Mouse (Mus musculus) layer of hippocampus, postnatal 25 days (tissue): ENCODE data around the gene Dgcr6. TPM values are rescaled to one million over a fixed set of nuclear protein-coding genes. Genes with fewer than 3 reads are reported as not detected.

Experiments
- DNase-seq, 2 experiments: peaks; one replicate each; pipeline ENCODE4 v3.0.0; 2022; ENCODE audit warnings: mixed read lengths in 2 of 2, low spot score in 1 of 2; ENCODE audit errors: extremely low spot score in 1 of 2
- total RNA-seq, 2 experiments: library from RNA; stranded (reverse); gene quantifications; 2 replicates each; pipeline ENCODE4 v1.2.3; 2021

The Dgcr6 gene
- total RNA-seq, 2 experiments from 2014 or later, result 76.0 to 85.6 TPM

DNA sequence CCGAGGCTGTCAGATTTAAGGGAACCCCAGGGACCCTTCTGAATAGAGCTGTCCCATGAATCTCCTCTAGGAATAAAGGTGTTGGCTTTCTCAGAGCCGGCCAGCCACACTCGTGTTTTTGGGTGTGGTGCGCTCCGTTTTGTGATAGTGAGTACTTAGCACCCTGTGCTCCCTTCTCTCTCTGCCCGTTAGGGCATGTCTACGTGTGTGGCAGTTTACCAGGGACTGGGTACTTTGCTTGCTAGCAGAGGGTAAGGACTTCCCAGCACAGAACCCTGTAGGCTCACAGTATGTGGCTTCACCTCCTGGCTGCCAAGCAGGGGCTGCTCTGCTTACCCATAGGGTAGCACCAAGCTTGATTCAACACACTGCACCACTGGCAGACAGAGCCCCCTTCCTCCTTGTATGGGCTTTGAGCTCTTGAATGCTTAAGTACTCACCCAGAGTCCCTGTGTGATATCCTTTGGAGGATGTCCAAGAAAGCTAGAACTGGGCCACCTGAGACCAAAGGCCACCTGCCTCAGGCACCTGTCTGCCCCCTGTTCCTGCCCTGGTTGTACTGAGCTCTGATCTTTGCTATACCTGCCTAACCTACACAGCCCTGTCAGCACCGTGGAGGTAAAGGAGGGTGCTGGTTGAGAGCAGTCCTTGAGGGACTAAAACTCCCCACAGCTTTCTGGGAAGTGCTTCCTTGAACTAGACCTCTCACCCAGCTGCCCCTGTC, 16.2 kb downstream of the Dgcr6 start:
- DNase-seq, result no peak

DNA sequence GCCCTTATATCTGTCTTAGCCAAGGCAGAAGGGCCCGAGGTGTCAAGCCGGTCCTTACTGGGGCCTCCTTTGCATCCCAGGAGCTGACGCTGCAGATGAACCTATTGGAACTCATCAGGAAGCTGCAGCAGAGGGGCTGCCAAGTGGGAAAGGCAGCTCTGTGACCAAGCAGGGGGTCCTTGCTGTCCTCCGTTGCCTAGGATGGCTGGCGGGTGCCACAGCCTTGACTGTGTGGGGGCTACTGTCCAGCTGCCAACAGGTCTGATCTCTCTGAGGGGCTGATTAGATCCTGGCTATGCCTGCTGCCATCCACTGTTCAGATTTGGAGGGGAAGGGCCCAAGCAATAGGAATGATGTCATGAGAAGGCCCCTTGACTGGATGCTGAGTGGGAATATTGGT, 18.1 kb downstream of the Dgcr6 start:
- DNase-seq, result no peak

DNA sequence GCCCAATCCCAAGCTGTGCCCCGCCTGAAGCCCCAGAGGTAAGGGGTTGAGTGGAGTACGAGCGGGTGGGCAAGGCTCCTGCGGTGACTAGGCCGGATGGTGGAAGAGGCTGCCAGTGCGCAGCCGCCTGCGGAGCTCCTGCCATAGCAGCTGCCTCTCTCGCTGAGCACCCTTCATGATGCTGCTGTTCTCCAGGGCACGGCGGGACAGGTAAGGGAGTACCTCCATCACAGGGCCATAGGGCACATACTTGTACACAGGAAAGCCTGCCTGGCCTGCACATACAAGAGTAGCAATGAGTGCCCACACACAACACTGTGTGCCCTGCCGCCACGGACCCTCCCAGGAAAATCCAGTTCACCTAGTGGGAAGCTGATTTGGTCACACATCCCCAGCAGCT, 19.4 kb downstream of the Dgcr6 start:
- no peak for DNase-seq

DNA sequence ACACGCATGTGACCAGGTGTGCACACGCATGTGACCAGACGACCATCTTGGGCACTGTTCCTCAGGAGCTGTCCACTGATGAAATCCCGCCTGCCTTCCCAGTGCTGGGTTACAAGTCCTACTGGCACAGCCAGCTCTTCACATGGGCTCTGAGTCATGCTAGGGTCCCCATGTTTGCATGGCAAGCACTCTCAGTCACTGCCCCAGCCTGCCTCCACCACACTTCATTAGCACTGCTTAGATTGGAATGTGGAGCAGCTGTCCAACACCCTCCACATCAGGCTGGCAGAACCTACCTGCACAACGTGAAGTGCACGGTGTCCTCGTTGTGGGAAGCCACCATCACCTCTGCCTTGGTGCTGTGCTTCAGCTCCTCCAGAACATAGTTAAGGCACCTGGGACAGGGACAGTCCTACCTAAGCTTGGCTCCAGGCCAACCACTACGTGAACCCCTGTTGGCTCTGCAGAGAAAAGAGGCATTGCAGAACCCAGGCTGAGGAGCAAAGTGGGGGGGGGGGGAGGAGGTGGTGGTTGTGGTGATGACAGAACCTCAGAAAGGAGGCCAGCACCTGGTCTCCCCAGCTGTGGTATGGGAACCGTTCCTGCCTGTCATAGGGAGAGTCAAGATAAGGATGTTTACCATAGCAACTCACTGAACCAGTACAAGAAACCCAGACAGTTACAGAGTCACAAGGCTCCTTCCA, 20.8 kb downstream of the Dgcr6 start:
- no peak for DNase-seq

DNA sequence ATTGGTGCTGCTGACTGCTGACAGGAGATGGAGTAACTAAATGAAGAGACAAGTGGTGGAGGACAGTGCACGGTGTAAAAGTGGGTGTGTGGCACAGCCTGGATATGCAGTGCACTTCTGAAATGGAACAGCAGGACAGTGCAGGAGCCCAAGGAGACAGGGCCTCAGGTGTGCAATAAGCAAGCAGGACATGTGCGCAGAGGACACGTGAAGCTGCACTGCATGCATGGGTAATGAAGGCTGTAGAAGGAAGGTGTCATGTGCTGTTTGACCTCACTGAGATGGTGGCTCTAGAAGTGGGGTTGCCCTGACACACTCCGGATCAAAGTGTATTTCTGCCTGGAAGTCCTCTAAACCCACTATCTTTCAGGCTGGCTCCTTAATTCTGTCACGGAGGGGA, 22.0 kb downstream of the Dgcr6 start:
- DNase-seq, result no peak

DNA sequence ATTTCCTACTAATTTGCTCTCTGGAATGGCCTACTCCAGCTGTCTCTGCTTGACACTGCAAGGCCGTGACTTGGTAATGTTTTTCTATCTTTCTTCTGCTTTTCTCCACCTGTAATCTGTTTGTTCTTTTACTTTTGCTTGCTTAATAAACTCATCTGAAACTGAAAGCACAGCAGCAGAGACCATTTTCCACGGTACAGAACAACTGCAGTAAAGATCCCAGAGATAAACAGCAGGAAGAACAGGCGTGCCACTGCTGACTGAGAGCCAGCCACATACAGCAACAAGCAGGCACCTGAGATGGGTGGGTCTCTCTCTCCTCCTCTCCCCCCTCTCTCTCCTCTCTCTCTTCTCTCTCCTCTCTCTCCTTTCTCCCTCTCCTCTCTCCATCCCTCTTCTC, 22.5 kb downstream of the Dgcr6 start:
- no peak for DNase-seq

DNA sequence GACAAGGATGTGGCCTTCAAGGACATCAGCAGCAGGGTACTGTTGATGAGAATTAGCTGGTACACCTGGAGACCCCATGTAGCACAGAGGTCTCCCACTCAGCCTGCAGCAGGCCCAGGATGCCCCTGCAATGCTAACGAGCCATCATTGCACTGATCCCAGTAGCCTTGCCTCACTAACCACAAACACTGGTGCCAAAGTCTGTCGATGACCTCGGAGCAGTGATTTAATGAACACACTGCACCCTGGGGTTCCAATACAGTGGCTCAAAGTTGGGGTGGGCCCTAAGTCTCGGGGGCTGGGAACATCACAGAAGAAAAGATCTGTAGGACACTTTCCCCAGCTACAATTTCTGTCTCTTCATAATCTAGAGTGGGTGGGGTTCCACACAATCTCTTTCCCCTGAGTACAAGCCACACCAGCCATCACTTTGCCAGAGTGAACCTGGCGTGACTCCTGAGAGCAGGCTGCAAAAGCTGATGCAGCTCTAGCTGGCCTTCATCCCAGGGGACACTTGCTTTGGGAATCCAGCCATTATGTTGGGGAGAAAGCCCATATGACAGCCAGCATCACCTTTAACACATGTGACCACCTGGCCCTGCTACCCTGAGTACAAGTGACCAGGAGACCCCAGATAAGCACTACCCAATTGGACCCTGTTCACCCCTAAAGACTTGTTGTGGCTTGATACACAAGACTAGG, 25.8 kb downstream of the Dgcr6 start:
- no peak for DNase-seq

DNA sequence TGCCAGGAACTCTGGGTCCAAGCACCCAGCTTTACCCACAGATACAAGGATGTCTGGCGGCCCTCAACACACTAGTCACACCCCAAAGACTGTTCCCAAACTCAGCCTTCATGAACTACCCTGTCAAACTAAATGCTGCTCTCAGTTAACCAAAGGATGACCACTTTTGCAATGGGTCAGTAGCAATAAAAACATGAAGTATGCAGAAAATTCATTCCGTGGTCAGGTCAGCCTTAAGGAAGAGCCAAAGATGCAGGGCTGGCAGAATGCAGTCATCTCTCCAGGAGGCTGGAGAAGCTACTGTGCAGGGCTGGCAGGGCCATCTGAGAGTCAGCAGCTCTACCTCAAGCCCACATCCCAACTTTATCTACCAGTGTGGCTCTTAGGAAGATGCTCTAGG, 26.6 kb downstream of the Dgcr6 start:
- DNase-seq, result no peak

DNA sequence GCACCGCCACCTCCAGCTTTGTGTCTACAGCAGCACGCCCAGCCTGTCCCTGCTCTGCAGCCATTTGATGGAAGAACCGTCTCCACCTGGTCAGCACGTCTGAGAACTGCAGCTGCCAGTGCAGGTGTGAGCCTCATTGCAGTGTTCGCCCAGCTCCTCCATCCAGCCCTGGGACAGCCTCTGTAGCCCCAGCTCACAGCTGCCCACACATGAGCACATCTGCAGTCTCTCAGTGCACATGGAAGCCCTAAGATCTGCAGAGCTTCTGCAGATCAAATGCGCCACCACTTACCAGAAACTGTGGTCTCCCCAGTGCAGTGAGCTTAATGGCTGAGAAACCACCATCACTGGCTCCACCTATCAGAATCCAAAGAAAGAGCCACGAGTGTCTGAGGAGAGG, 27.5 kb downstream of the Dgcr6 start:
- no peak for DNase-seq

DNA sequence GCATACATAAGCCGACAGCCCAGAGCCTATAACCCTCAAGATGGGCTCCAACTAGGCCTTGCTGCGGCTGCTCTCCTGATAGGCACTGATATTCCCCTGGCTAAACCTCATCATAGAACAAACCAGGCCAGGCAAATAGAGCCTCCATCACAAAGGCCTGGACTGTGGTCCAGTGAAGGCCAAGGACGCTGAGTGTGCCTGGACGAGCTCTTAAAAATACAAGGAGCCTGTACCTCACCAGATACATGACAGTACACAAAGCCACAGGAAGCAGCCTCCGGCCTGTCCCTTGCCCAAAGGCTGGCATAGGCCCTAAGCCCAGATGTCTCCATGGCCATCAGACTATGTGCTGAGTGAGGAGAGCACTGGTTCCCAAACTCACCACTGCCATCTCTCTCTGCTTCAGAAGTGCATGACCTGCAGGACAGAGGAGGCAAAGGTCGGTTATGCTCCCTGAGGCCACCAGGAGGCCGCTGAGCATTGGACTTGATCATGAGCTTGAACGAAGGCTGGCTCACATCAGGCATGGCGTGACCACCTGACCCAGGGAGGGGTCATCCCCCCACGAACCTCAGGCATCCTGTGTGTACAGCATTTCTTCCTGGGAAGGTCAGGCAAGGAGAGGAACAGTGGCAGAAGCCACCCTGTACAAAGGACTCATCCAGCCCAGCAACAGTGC, 28.6 kb downstream of the Dgcr6 start:
- no peak for DNase-seq

DNA sequence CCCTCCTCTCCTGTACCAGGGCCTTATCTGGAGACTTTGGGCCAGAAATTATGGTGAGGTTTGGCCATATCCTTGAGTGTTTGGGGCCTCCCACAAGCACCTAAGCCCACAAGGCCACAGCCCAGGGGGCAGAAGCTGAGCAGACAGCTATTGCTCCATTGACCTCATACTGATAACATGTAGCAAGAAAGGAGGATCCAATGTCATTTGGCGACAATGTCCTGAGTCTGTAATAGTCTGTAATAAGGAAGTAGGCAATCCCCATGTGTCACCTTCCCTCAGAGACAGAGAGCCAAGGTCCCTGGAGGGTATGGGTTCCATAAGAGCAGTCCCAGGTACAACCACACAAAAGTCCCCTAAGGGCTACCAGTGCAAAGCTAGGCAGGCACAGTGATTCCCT, 29.6 kb downstream of the Dgcr6 start:
- DNase-seq, result no peak

DNA sequence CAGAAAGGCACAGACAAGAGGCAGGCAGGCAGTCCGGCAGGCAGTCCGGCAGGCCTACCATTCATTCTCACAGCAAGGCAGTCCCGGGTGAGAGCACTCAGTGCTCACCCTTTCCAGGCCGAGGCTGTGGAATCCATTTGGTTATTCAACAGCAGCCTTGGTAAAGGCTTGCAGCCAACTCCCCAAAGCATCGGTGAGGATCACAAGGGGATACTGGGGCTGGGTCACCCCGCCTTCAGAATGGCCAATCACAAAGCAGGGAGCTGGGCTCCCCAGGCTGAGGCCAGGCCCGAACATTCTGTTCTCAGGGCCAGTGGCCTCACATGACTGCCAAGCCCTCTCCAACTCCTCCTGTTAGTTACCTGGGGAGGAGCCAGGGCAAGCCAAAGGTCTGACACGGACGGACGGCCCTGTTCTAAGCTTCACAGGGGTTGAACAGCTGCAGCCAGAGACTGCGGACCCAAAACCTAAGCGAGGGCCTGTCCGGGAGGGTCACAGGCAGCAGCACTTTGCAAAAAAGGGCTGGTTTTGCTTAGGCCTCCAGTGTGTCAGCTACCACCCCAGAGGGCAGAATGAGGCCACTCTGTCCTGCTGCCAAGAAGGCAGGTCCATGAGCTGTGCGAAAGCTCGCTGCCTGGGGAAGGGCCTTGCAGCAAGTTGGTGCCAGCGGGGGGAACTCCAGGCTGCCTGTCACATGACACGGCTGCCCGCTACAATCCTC, 30.7 kb downstream of the Dgcr6 start:
- DNase-seq, result no peak

DNA sequence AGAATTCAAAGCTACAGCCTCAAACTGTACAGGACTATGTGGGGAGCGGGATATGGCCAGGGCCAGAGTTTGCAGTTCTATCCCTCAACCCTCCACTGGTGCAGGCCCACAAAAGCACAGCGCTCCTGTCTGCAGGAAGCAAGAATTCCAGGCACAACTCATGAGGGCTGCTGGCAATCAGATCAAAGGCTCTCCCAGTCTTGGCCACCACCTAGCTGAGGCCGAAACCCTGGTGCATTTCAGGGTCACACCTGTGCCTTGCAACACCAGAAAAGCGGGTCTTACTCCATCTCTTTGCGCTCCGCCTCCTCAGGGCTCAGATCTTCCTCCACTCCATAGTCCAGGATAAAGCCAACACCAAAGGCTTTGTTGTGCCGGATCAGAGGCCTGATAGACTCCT, 31.6 kb downstream of the Dgcr6 start:
- no peak for DNase-seq

DNA sequence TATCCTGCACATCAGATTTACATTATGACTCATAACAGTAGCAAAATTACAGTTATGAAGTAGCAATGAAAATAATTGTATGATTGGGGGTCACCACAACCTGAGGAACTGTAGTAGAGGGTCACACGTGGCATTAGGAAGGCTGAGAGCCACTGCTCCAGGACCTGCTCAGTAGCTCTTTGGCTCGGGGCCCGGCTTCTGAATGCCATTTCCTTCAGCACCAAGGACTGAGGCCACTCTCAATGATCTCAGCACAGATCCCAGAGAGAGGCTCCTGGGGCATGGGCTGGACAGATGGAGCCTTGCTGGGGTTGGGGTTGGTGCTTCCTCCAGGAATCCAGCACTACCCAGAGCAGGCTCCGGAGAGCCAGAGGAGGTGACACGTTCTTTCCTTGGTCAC, 34.4 kb downstream of the Dgcr6 start:
- DNase-seq, result no peak

DNA sequence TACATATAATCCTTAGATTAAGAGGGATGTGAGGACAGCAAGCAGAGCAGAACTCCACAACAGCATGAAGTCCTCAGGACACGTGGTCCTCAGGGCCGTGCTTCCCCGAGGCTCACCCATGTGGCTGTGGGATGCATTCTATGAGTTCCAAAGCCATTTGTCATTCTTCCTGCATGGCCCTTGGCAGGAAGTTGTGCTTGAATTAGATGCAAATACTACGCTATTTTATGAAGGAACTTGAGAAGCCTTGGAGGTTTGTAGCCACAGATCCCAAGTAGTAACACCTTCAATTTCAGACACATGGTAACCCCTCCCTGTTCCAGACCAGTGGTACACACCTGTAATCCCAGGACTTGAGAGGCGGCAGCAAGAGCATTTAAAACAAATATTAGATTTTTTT, 43.7 kb downstream of the Dgcr6 start:
- no peak for DNase-seq

DNA sequence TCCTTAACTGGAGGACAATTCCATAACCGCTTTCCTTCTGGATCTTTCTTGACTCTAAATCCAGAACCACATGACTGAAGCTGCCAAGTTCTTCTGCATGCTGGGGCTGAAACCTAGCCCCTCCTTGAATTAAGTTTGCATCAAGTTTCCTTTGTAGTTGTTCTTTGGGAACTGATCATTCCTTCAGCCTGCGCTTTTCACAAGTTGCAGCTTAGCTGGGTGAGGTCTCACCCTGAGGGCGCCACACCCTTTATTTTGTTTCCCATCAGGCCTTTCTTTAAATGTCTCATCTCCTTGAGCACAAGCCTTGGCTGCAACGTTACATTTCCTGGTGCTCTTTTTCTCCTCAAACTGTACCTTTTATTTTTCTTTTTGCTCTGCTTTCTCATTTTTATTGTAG, 50.2 kb downstream of the Dgcr6 start:
- DNase-seq, result no peak

DNA sequence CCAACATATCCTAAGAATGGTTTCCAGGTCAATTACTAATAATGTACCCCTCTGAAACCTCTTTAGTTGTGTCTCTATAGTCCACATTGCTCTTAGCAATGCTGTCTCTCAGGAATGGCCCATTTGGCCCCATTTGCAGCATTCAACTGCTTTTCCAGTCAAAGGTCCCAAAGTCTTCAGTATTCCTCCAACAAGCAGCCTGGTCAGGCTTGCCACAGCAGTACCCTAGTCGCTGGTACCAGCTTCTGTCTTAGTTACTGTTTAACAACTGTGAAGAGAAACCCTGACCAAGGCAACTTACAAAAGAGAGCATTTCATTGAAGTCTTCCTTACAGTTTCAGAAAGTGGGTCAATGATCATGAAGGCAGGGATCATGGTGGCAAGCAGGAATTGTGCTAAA, 50.7 kb downstream of the Dgcr6 start:
- no peak for DNase-seq

DNA sequence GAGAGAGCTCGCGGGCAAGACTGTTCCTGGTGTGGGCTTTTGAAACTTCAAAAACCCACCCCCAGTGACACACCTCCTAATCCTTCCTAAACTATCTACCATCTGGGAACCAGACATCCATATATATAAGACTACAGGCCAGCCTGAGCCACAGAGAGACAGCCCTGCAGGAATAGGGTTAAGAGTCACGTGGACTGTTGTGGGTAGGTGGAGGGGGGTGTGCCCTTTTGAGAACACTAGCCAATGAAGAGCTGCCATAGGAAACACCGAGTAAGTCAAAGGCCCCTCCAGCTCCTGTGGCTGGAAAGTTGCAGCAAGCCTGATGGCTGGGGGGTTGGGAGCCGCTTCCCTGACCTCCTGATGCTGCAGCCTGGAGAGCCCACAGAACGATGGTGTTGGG, 51.1 kb downstream of the Dgcr6 start:
- no peak for DNase-seq

DNA sequence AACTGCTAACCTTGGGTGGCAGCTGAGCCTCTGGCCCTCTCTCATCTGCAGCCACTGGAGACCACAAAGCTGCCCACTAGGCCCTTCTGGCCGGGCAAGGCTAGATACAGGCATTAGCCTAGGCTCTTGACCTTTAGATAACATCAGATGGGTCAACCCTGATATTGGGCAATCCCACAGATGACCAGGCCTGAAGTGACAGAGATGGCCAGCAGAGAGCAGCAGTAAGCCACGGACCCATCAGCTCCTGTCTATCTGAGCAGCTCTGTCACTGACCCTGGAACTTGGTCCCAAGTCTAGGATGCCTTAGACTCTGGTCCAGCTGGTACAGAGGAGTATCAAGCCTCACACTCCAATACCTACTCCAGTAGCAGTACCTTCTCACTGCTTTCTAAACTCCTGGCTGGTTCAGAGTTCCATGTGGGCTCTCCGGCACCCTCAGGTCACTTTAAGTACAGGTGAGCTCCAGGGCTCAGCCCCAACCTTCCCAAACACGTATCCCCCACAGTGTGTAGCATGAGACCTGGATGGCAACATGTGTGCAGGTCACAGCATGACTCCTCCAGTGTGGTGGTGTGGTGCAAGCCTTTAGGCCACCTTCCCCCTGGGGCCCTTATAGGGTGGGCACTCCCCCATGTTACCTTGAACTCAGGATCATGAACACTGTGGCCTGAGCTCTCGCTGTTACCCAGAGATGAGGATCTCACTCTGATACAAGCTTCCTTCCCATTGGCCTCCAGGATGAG, 55.7 kb downstream of the Dgcr6 start:
- DNase-seq, result peak in 1 of 2 experiments; percentile 81

DNA sequence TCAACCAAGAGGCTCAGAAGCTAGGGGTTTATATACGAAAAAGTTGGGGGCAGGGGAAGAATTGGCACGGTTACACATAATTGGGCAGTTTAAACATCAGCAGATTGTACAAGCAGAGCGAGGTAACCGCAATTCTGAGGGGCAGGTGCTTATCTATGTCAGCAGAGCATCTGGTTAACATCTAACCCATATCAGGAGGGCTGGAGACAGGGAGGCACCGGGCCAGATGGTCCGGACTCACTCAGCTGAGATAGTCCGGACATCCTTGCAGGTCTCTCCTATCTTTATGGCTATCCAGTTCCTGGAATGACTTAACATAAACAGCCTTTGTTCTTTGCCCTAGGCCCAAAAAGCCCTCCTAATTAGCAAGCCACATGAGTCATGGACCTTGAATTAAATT, 58.4 kb downstream of the Dgcr6 start:
- no peak for DNase-seq
